Mouse (Mus musculus) liver, embryonic 14.5 days (tissue): ENCODE results near the gene Tprg. TPM values are rescaled to one million over a fixed set of nuclear protein-coding genes. Genes with fewer than 3 reads are reported as not detected.

Experiments used
- ATAC-seq: fragments of 200-750 bp; cut with Nextera tagmentation; 2 replicates; pipeline ENCODE4 v1.8.0; 2017; ENCODE audit warnings: moderate number of reproducible peaks, mild to moderate bottlenecking, moderate library complexity; ENCODE audit not compliant: insufficient read depth
- DNase-seq, 3 experiments: peaks; one replicate each; pipeline ENCODE4 v3.0.0-alpha.2; 2012 to 2013; ENCODE audit warnings: low read depth in 3 of 3, low spot score in 3 of 3
- H3K27ac ChIP-seq: fragments of 300-500 bp; sonication (generic); 2 replicates; pipeline ENCODE4 v1.5.1; 2014; ENCODE audit warnings: moderate library complexity, mild to moderate bottlenecking, control low read depth, inconsistent platforms
- H3K27me3 ChIP-seq: fragments of 300-500 bp; sonication (generic); 2 replicates; pipeline ENCODE4 v1.6.1; 2014; ENCODE audit warnings: mild to moderate bottlenecking, low read length, moderate library complexity; ENCODE audit not compliant: control insufficient read depth, insufficient read depth
- H3K36me3 ChIP-seq: fragments of 300-500 bp; sonication (generic); replicated peaks from 2 replicates; pipeline ENCODE4 v1.6.1; 2014; ENCODE audit warnings: low read depth; ENCODE audit not compliant: control insufficient read depth, insufficient read depth
- H3K4me1 ChIP-seq, 2 experiments: fragments of 200-500 bp in 1 of 2; fragments of 300-500 bp in 1 of 2; sonication (generic) in 1 of 2; replicated peaks; 2 replicates each; pipeline ENCODE4 v1.6.1; 2012 to 2014; ENCODE audit warnings: antibody characterized with exemption in 1 of 2, inconsistent platforms in 1 of 2, low read length in 1 of 2; ENCODE audit not compliant: control insufficient read depth in 2 of 2, insufficient read depth in 2 of 2
- H3K4me2 ChIP-seq: fragments of 300-500 bp; sonication (generic); 2 replicates; pipeline ENCODE4 v1.6.1; 2014; ENCODE audit warnings: low read depth, mild to moderate bottlenecking, control low read depth, moderate library complexity
- H3K4me3 ChIP-seq, 2 experiments: fragments of 200-500 bp in 1 of 2; fragments of 300-500 bp in 1 of 2; sonication (generic) in 1 of 2; 2 replicates each; pipeline ENCODE4 v1.5.1; 2012 to 2014; ENCODE audit warnings: low read depth in 2 of 2, low read length in 2 of 2, mild to moderate bottlenecking in 2 of 2, control low read depth in 1 of 2, inconsistent platforms in 1 of 2, moderate library complexity in 1 of 2; ENCODE audit not compliant: insufficient read depth in 1 of 2
- H3K9ac ChIP-seq: fragments of 300-500 bp; sonication (generic); replicated peaks from 2 replicates; pipeline ENCODE4 v1.6.1; 2014; ENCODE audit warnings: mild to moderate bottlenecking, control low read depth, moderate library complexity
- H3K9me3 ChIP-seq: fragments of 300-500 bp; sonication (generic); 2 replicates; pipeline ENCODE4 v1.6.1; 2016; ENCODE audit warnings: low read length, mixed read lengths; ENCODE audit not compliant: control insufficient read depth
- CTCF ChIP-seq: IDR thresholded peaks from 2 replicates; pipeline ENCODE4 v1.5.1; 2016; ENCODE audit warnings: antibody characterized with exemption, low read depth, control low read depth
- EP300 ChIP-seq: IDR thresholded peaks from 2 replicates; pipeline ENCODE4 v1.6.1; 2016; ENCODE audit warnings: antibody characterized with exemption, low read depth
- WGBS: fragments of 180-500 bp; shearing (Covaris S2); extraction: QIAGEN DNeasy Blood & Tissue Kit; methylation state at CpG from one replicate; pipeline ENCODE4 v1.1.7; 2014; ENCODE audit not compliant: insufficient replicate concordance; 5-methylcytosine and 5-hydroxymethylcytosine counted together
- polyA plus RNA-seq, 2 experiments: library from polyadenylated mRNA; depleted of rRNA in 1 of 2; stranded (reverse) in 1 of 2; unstranded in 1 of 2; fragments of >200 nt; fragmentation: Nextera tagmentation in 1 of 2; extraction: Ambion mirVana in 1 of 2; gene quantifications; 2 replicates each; pipeline versions ENCODE4 v1.2.1 to v1.2.3; 2012 to 2014

The Tprg gene
- polyA plus RNA-seq, 2 experiments: not detected

DNA sequence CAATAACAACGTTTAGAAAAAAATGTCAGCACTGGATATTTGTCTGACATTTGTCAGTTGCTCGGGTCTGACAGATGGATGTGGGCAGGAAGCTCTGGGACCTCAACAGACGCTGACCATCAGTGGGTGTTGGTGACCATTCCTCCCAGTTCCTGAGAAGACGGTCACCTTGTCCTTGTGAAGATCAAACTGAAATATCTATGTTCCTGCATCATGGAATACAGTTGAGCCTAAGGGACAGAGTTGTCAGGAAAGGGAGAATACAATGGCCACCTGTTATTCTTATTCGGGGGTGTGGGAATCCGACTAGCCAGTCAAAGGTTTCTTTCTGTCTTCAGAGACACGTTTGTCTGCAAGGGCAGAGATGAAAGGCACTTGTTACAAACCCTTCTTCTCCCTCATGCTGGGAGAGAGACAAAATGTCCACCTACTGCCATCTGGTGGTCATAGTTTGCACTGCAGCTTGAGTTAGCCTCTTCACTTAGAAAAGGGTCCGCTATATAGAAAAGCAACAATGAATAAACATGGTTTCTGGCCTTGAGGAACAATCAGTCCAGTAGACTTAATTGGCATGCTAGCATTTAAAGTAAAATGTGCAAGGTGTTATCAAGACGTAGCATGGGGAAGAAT is 23.0 kb upstream of the Tprg start:
- Histone ChIP-seq H3K9ac (no peak overlapping the region), H3K4me2 (no peak overlapping the region), H3K9me3 (no peaks in the 10 kb centered on the region), H3K4me1 (no peaks in the 10 kb centered on the region), H3K4me3 (no peak overlapping the region), H3K27me3 (no peaks in the 10 kb centered on the region), H3K27ac (no peak overlapping the region), H3K36me3 (no peaks in the 10 kb centered on the region)
- 21% methylated on average over 9 of the region's 9 CpGs for WGBS
- TF ChIP-seq EP300 (no peak), CTCF (peak; percentile 85)
- ATAC-seq (no peak), DNase-seq (peak; percentile 16 to 18 (median 16))

DNA sequence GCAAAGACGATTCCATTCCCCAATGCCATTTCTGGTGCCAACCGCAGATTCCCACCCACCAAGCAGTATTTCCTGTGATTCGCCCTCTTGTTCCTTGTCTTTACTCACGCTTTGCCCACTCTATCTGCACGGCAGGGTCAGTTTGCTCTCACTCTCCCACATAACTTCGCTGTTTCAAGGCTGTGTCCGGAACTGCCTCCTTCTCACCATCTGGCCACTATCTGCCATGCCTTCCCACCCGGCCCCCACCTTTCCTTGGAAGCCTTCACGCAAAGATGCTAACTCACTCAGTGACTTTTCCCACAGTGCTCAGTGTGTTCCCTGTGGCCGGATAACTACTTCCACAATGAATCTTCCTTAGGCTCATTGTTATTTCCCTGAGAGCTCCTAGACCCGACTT is 21.4 kb upstream of the Tprg start:
- H3K4me2 ChIP-seq: no peak overlapping the region
- WGBS: 65% methylated on average over 11 of the region's 11 CpGs
- no peaks in the 10 kb centered on the region for H3K9me3 ChIP-seq
- no peaks in the 10 kb centered on the region for H3K27me3 ChIP-seq
- H3K4me1 ChIP-seq: no peaks in the 10 kb centered on the region
- no peak for DNase-seq
- ATAC-seq: no peak
- TF ChIP-seq EP300 (no peak), CTCF (no peak)
- no peak overlapping the region for H3K27ac ChIP-seq
- H3K36me3 ChIP-seq: no peaks in the 10 kb centered on the region
- no peak overlapping the region for H3K4me3 ChIP-seq
- no peak overlapping the region for H3K9ac ChIP-seq

DNA sequence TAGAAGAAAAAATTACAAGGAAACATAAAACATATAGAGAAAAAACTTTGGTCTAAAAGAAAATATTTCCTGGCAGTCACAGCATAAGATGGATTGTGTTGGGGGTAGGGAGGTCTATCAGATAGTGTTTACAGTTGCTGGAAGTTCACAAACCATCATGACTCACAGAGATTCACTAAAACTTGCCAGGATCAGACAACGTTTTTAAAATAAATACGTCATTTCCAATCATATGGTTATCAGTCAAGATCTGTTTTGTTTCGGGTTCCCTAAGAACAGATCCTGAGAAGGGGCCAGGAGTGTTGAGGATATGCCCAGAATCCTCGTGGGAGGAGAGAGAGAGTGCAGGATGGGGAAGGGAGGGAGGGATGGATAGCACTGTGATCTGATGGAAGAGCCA is 18.3 kb upstream of the Tprg start:
- ATAC-seq: no peak
- no peak overlapping the region for H3K27ac ChIP-seq
- H3K27me3 ChIP-seq: no peaks in the 10 kb centered on the region
- H3K4me3 ChIP-seq: no peak overlapping the region
- no peak for TF ChIP-seq EP300
- TF ChIP-seq CTCF: no peak
- H3K4me2 ChIP-seq: no peak overlapping the region
- H3K36me3 ChIP-seq: no peaks in the 10 kb centered on the region
- H3K9me3 ChIP-seq: no peaks in the 10 kb centered on the region
- H3K4me1 ChIP-seq: no peaks in the 10 kb centered on the region
- no peak for DNase-seq
- no peak overlapping the region for H3K9ac ChIP-seq
- 53% methylated on average over 4 of the region's 4 CpGs for WGBS

DNA sequence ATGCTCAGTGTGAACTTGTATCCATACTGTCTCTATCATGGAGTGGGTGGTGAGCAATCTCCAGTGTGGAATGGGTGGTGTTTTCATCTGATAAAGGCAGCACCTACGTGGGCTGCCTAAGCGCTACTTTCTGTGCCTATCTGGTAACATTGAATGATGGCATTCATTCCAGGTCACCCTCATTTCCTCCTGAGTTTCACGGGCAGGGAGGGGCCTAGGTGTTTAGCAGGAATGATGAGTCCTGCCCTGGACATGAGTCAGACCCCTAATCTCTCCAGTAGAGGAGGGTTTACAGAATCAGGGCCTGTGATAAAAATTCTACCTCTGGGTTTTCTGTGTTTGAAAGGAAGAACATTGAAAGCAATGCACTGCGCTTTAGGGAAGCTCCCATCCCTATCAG is 4.1 kb upstream of the Tprg start:
- no peak for TF ChIP-seq EP300
- TF ChIP-seq CTCF: no peak
- 57% methylated on average over 4 of the region's 4 CpGs for WGBS
- H3K4me2 ChIP-seq: no peak overlapping the region
- no peaks in the 10 kb centered on the region for H3K9me3 ChIP-seq
- H3K27me3 ChIP-seq: no peaks in the 10 kb centered on the region
- no peaks in the 10 kb centered on the region for H3K36me3 ChIP-seq
- ATAC-seq (no peak), DNase-seq (no peak)
- no peak overlapping the region for H3K9ac ChIP-seq
- H3K4me1 ChIP-seq: no peaks in the 10 kb centered on the region
- H3K27ac ChIP-seq: no peak overlapping the region
- H3K4me3 ChIP-seq: no peak overlapping the region

DNA sequence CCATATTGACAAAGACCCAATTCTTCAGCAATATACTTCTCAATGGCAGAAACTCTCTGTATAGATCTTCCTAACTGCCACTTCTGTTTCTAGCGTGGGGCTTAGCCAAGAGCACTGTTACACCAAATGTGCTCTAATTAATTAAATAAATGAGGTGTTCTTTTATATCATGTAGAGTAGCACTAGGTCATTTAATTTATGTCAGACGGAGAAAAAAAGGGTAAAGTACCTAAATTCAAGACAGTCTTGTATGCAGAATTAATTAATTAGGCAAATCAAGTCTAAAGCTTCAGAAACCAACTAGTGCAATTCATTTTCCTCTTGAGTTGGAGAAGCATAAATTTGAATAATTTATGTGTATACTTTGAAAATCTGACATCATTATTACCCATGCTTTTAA is 7.1 kb downstream of the Tprg start:
- TF ChIP-seq EP300 (no peak), CTCF (no peak)
- no peak overlapping the region for H3K9ac ChIP-seq
- 48% methylated on average over 2 of the region's 2 CpGs for WGBS
- H3K27me3 ChIP-seq: no peaks in the 10 kb centered on the region
- H3K27ac ChIP-seq: no peak overlapping the region
- no peaks in the 10 kb centered on the region for H3K36me3 ChIP-seq
- no peaks in the 10 kb centered on the region for H3K9me3 ChIP-seq
- H3K4me1 ChIP-seq: no peaks in the 10 kb centered on the region
- ATAC-seq (no peak), DNase-seq (no peak)
- H3K4me2 ChIP-seq: no peak overlapping the region
- H3K4me3 ChIP-seq: no peak overlapping the region
